Mouse (Mus musculus): ENCODE data around the gene Cidec.

GRCm38 (mm10) chr6:113438721-113439430, 3.3 kb upstream of the Cidec start:
- TF ChIP-seq POLR2A (IDR thresholded peaks at IDR 0.05; ENCODE audit: low read depth, low read length) (no peak), CTCF (IDR thresholded peaks at IDR 0.05; ENCODE audit: extremely low read depth, insufficient read depth, insufficient read length, insufficient replicate concordance) (no peak)
